Mouse (Mus musculus) heart, postnatal 14 days (tissue): ENCODE results near the gene Slc44a5. TPM values are rescaled to one million over a fixed set of nuclear protein-coding genes. Genes with fewer than 3 reads are reported as not detected.

Experiments
- DNase-seq, 2 experiments: peaks; one replicate each; pipeline ENCODE4 v3.0.0; 2021 to 2022
- intact Hi-C: fragments of 180-260 bp; cut with DNase I; formaldehyde crosslinking; loops from one replicate; pipeline ENCODE4 v1.15.1; 2025
- total RNA-seq, 2 experiments: library from RNA; stranded (reverse); gene quantifications; 2 replicates each; pipeline ENCODE4 v1.2.3; 2021

Gene Slc44a5
- total RNA-seq, 2 experiments from 2014 or later = 0.22 to 0.31 TPM

GRCm38 (mm10) chr3:154089996-154090395 lies 116.8 kb downstream of the Slc44a5 start:
- intact Hi-C loops = no loop called here

DNA sequence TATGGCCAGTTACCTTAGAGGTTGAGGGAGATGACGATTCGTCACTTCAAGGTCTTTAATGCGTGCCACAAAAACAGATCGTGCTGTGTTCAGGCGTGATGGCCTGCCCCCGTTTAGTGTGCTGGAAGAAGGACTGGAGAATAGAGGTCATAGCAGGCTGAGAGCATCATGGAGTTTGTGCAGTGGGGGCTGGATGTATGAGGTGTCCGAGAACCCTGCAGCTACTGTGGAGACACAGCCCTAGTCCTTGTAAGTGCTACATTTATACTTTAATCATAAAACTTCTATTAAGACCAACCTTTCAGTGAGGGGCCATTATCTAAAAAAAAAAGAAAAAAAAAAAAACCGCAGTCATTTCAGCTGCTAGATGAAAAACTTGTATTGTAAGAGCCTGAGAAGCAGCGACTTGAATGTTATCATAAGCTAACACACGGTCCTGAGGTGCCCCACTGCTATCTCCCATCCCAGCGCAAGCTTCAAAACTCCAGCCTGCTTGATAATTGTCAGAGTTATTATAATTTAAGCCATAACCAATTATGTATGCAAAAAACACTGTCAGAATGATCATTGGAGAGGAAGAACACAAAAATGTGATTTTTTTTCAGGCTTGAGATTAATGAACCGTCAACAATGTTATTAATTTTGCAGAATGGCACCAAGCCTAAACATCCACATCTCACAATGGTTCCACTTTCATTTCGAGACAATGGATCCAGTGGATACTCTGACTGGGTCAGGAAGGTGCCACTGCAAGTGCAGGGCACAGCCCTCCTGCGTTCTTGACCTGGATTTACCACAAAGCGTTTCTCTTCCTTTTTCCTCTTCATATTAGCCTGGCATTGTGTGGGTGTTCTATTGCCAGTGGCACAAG lies 118.5 kb downstream of the Slc44a5 start:
- intact Hi-C loops = no loop called here
- no peak for DNase-seq

More at GRCm38 (mm10) chr3:154089996-154090395, 116.8 kb downstream of the Slc44a5 start:
- no peak for DNase-seq

GRCm38 (mm10) chr3:154092466-154092865 lies 119.2 kb downstream of the Slc44a5 start:
- intact Hi-C loops = no loop called here
- no peak for DNase-seq

- intact Hi-C loops = no loop called here
- no peak for DNase-seq
These were observed 120.6 kb downstream of the Slc44a5 start for GRCm38 (mm10) chr3:154093745-154094322.

DNA sequence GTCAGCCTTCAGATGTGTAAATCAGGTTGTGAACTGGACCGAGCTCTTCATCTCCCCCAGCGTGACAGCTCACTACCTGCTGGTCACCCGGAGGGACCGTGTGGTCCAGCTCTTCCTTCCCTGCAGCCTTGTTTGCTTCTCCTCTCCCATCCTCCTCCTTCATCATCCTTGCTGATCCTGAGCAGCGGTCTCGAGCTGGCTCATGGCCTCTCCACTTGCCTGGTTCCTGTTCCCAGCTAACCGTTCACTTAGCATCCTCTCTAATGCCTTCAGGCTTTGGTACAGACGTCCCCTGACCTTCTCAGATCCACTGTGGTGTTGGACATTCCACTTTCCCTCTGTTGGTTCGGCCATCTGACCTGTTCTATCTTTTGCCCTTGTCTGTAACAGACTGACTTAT lies 128.4 kb downstream of the Slc44a5 start:
- intact Hi-C loops = no loop called here

GRCm38 (mm10) chr3:154110528-154110927 lies 137.3 kb downstream of the Slc44a5 start:
- no peak for DNase-seq
- intact Hi-C loops = no loop called here

More for the DNA sequence above, 128.4 kb downstream of the Slc44a5 start:
- no peak for DNase-seq

GRCm38 (mm10) chr3:154111221-154111620 lies 138.0 kb downstream of the Slc44a5 start:
- peak in 1 of 2 experiments; percentile 35 for DNase-seq

DNA sequence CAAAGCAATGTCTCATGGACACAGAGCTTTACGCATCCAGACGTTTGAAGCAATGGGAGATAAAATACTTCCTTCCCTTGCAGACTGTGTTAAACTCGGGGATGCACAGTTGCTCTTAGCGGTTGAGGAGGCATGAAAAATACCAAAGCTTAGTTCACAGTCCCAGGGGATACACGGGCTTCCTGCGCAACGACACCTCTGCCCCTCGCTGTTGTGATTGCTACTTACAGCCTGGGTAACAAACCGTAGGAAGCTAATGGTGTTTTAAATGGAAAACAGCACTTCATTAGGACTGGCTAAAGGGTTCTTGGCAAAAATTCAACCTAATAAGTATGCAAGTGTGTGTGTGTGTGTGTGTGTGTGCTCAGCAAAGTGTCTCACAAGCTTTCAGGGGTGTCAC lies 141.8 kb downstream of the Slc44a5 start:
- intact Hi-C loops = no loop called here
- no peak for DNase-seq

More at GRCm38 (mm10) chr3:154111221-154111620, 138.0 kb downstream of the Slc44a5 start:
- intact Hi-C loops = no loop called here

GRCm38 (mm10) chr3:154115478-154115877 lies 142.2 kb downstream of the Slc44a5 start:
- intact Hi-C loops = no loop called here
- DNase-seq = no peak

DNA sequence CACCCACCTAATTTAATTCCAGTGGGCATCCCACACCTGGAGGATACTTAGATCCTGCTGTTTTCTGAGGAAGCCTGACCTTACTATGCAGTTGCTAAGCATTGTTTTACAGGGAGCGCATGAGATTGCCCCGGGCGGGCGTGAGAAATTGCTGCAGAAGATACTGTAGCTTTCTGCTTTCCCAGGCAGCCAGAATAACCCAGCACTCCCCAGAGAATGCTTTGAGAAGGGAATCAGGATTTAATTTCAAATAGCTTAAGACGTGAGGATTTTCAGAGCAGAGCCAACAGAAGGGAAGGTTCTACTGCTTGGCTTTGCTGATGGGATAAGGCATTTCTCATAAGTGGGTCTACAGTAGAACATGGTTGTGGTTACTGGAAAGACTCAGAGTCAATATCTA lies 142.8 kb downstream of the Slc44a5 start:
- intact Hi-C loops = no loop called here
- no peak for DNase-seq

- no peak for DNase-seq
- intact Hi-C loops = no loop called here
These were observed 145.9 kb downstream of the Slc44a5 start for GRCm38 (mm10) chr3:154118992-154119603.

DNA sequence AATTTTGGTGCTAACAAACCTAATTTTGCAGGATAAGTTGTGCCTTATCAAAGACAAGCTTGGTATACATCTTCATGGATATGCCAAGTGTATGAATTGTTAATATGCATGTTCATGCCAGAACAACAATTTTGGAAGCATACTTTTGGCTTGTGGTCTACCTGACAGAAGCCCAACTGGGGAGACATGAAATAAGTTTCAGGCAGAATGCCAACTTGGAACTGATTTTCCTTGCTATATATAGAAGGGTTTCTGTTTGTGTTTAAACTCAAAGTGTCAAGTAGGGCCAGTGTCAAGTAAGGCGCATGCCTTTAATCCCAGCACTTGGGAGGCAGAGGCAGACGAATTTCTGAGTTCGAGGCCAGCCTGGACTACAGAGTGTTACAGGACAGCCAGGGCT lies 149.3 kb downstream of the Slc44a5 start:
- DNase-seq = no peak
- intact Hi-C loops = no loop called here

DNA sequence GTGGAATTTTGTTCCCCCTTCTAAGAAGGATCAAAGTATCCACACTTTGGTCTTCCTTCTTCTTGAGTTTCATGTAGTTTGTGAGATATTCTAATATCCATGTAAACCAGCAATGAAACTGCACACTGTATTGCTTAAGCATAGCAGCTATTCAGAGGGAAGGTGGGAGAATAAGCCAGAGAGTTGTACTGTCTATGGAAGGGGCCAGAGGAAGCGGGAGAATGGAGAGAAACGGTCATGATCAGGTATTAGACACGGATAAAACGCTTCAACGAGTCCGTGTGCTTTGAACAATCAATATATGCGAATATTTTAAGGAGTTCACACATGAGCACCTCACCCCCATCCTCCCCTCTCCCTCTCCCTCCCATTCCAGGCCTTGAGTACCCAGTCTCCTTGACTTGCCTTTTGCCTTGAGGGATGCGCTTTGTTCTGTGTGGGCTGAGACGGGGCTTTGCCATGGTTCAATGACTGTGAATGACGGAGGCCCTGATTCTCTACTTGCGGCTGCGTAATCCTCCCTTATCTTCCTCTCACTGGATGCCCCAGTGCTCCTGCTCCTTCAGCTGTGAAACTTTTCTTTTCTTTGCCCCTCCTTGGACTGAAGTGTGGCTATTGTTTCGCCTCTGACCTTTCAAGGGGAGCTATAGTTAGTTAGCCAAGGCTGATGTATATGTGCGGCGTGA lies 151.8 kb downstream of the Slc44a5 start:
- no peak for DNase-seq
- intact Hi-C loops = no loop called here

- intact Hi-C loops = no loop called here
- no peak for DNase-seq
These were observed 152.6 kb downstream of the Slc44a5 start for GRCm38 (mm10) chr3:154125768-154126376.

GRCm38 (mm10) chr3:154127246-154127645 lies 154.0 kb downstream of the Slc44a5 start:
- no peak for DNase-seq
- intact Hi-C loops = no loop called here

DNA sequence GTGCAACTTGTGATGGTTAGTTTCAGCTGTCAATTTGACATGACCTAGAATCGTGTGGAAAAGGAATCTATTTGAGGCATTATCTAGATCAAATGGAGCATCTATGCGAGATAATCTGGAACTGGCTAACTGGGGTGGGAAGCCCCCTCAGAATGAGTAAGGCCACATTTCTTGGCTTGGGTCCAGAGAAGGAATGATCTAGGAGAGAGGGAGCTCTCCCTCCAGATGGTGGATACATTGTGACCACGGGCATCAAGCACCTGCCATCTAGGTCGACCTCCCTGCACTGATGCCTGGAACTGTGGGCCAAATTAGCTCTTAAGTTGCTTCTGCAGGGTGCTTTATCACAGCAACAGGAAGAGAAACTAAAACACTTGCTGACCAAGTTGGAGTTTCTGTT lies 155.8 kb downstream of the Slc44a5 start:
- intact Hi-C loops = no loop called here
- no peak for DNase-seq

DNA sequence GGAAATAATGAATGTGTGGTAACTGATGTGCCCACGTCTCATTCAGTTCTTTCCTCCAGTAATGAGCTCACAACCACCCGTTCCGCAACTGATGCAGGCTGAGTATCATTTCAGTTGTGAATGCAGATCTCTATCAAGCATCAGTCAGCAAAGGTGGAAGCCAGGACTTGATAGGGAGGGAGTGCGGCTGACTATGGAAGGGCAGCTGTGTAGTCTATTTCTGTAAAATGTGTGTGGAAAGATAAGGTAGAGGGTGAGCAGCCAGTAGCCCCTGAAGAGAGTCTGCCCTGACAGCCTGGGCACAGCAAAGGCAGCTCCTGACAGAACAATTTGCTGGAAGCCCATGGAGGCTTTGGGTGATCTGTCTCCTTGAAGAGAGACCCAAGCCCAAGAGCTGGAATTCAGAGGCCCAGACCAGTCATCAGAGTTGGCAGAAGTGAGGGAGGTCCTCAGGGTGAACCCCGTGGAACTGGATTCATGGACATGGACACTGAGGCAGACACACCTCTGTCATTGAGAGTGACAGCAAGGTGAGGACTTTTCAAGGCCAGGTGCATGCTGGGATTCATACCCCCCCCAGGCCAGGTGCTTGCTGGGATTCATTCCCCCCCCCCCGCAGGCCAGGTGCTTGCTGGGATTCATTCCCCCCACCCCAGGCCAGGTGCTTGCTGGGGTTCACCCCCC lies 157.3 kb downstream of the Slc44a5 start:
- intact Hi-C loops = no loop called here
- no peak for DNase-seq

DNA sequence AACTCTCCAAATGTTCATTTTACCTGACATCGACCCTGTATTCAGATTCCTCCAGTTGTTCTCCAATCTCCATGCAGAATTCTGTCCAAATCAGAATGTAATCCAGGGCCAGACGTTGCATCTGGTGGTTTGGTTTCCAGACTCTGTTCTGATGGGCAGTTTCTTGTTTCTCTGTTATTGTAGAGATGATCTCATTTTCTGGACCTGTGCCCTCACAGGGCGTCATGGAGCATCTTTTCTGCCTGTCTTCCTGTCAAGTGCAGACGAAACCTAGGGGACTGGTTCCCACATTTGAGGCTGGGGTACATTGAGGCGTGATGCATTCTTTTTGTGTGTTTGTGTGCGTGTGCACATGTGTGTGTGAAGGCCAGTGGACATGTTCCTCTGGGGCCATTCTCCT lies 160.8 kb downstream of the Slc44a5 start:
- intact Hi-C loops = no loop called here
- DNase-seq = peak in 1 of 2 experiments; percentile 22

GRCm38 (mm10) chr3:154134701-154135100 lies 161.5 kb downstream of the Slc44a5 start:
- DNase-seq = no peak
- intact Hi-C loops = no loop called here

GRCm38 (mm10) chr3:154136501-154136900 lies 163.3 kb downstream of the Slc44a5 start:
- no peak for DNase-seq
- intact Hi-C loops = no loop called here
